Mouse (Mus musculus) common myeloid progenitor, adult 5-6 weeks (primary cell): ENCODE measurements around the gene Npr2. TPM values are rescaled to one million over a fixed set of nuclear protein-coding genes. Genes with fewer than 3 reads are reported as not detected.

ENCODE experiments used
- ATAC-seq: replicated peaks from 2 replicates; pipeline ENCODE4 v1.8.0; 2016; ENCODE audit warnings: low read depth, mild to moderate bottlenecking, moderate TSS enrichment, inconsistent platforms; ENCODE audit not compliant: poor library complexity, severe bottlenecking
- total RNA-seq: library from RNA; stranded (forward); fragments of 200-1000, 187-1606 nt; gene quantifications from 2 replicates; pipeline ENCODE4 v1.2.3, GENCODE M21; 2017

Npr2 gene
- total RNA-seq, 1 experiment from 2014 or later = 0.96 TPM

- no peak for ATAC-seq
Observed at GRCm38 (mm10) chr4:43620146-43620778, 11.5 kb upstream of the Npr2 start.

- no peak for ATAC-seq
Observed at GRCm38 (mm10) chr4:43629106-43629817, 2.5 kb upstream of the Npr2 start.

GRCm38 (mm10) chr4:43630030-43630581, 1.6 kb upstream of the Npr2 start:
- ATAC-seq = peak; percentile 84

- ATAC-seq = no peak
Observed at GRCm38 (mm10) chr4:43630671-43631045, 1.1 kb upstream of the Npr2 start.

- ATAC-seq = no peak
Observed at GRCm38 (mm10) chr4:43631956-43632920, 503 bp downstream of the Npr2 start.

GRCm38 (mm10) chr4:43633296-43633695, 1.6 kb downstream of the Npr2 start:
- no peak for ATAC-seq

- ATAC-seq = no peak
Observed at GRCm38 (mm10) chr4:43633736-43634135, 2.0 kb downstream of the Npr2 start.

- no peak for ATAC-seq
Observed at GRCm38 (mm10) chr4:43634621-43635374, 3.1 kb downstream of the Npr2 start.

GRCm38 (mm10) chr4:43636751-43637150, 5.0 kb downstream of the Npr2 start:
- no peak for ATAC-seq

GRCm38 (mm10) chr4:43640076-43640475, 8.3 kb downstream of the Npr2 start:
- ATAC-seq = no peak

- ATAC-seq = no peak
Observed at GRCm38 (mm10) chr4:43640491-43640890, 8.8 kb downstream of the Npr2 start.

- ATAC-seq = no peak
Observed at GRCm38 (mm10) chr4:43649783-43650182, 18.0 kb downstream of the Npr2 start.

GRCm38 (mm10) chr4:43652726-43653125, 21.0 kb downstream of the Npr2 start:
- no peak for ATAC-seq

GRCm38 (mm10) chr4:43653161-43654015, 21.7 kb downstream of the Npr2 start, which contains the start of gene Spag8:
Spag8 (minus strand) TSS chr4:43653594.
- ATAC-seq = no peak

- no peak for ATAC-seq
Observed at GRCm38 (mm10) chr4:43655656-43656338, 24.1 kb downstream of the Npr2 start.

- ATAC-seq = peak; percentile 94
Observed at GRCm38 (mm10) chr4:43656339-43657109, 24.8 kb downstream of the Npr2 start, which contains the start of gene Hint2. Hint2 (minus strand) TSS chr4:43656466.

- ATAC-seq = no peak
Observed at GRCm38 (mm10) chr4:43657146-43657545, 25.4 kb downstream of the Npr2 start.
